Mouse (Mus musculus) liver, postnatal 0 days (tissue): ENCODE measurements around the gene Nol4l.

Experiments used
- CTCF ChIP-seq: sonication (generic); IDR thresholded peaks from 2 replicates; pipeline ENCODE4 v1.5.1; 2016; ENCODE audit warnings: antibody characterized with exemption, low read depth
- EP300 ChIP-seq: IDR thresholded peaks from 2 replicates; pipeline ENCODE4 v1.6.1; 2016; ENCODE audit warnings: antibody characterized with exemption, low read depth, mild to moderate bottlenecking

DNA sequence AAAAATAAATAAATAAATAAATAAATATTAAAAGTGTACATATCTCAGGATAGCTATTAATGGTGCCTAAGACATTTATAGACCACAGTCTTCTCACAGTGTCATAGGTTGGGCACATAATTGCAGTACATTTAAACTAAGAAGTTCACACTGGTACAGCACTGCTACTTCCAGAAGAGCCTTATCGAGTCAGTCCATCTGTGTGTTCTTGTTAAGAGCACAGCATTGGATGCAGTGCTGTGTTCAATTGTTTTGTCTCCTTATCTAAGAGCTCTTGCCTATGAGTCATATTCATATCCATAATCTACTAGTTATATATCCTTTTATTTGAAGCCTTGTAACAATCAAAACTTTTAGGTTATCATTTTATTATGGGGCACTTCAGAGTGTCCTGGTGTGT, 149.3 kb downstream of the Nol4l start:
- TF ChIP-seq CTCF (no peak), EP300 (no peak)
